Mouse (Mus musculus): ENCODE measurements around the gene Fam3c. TPM values are rescaled to one million over a fixed set of nuclear protein-coding genes. Genes with fewer than 3 reads are reported as not detected.

The Fam3c gene
- total and polyA plus RNA-seq, 3 experiments, result 28.2 to 396 (median 30.7) TPM

GRCm38 (mm10) chr6:22290790-22291189 is 65.3 kb downstream of the Fam3c start:
- H3K4me1 ChIP-seq (ENCODE audit: control insufficient read depth in 1 of 2, insufficient read depth in 2 of 2, low read length in 2 of 2), result no peaks in the 10 kb centered on the region
- DNase-seq (ENCODE audit: low read depth, low spot score), result no peak
- no peak for TF ChIP-seq CHD2 (IDR thresholded peaks at IDR 0.05; ENCODE audit: low read length)
- no peak for TF ChIP-seq EP300 (IDR thresholded peaks at IDR 0.05; ENCODE audit: low read depth in 1 of 2, low read length in 2 of 2)
- no peak for TF ChIP-seq MAFK (IDR thresholded peaks at IDR 0.05; ENCODE audit: borderline replicate concordance, low read depth, low read length)
- no peak for TF ChIP-seq CHD1 (IDR thresholded peaks at IDR 0.05; ENCODE audit: low read depth, low read length)
- no peaks in the 10 kb centered on the region for H3K9me3 ChIP-seq (replicated peaks; ENCODE audit: insufficient read depth, low read length)
- H3K27me3 ChIP-seq (ENCODE audit: control insufficient read depth in 1 of 2, insufficient read depth in 2 of 2, low read length in 2 of 2), result peaks cover 2% of the 10 kb centered on the region in 2 experiments; a peak in 2 of 4 replicates
- no peak overlapping the region for H3K27ac ChIP-seq (ENCODE audit: control insufficient read depth, low read depth, low read length)
- H3K79me2 ChIP-seq (ENCODE audit: control insufficient read depth, insufficient read depth, low read length, poor library complexity), result no peaks in the 10 kb centered on the region
- H3K36me3 ChIP-seq (ENCODE audit: control insufficient read depth in 1 of 2, insufficient read depth in 2 of 2, low read length in 2 of 2), result no peaks in the 10 kb centered on the region
- H3K9ac ChIP-seq (ENCODE audit: control insufficient read depth, low read depth, low read length, poor library complexity, severe bottlenecking), result no peak overlapping the region
- H3K4me3 ChIP-seq (ENCODE audit: control insufficient read depth in 1 of 2, insufficient read depth in 1 of 2, low read depth in 2 of 2, low read length in 2 of 2), result no peak overlapping the region

DNA sequence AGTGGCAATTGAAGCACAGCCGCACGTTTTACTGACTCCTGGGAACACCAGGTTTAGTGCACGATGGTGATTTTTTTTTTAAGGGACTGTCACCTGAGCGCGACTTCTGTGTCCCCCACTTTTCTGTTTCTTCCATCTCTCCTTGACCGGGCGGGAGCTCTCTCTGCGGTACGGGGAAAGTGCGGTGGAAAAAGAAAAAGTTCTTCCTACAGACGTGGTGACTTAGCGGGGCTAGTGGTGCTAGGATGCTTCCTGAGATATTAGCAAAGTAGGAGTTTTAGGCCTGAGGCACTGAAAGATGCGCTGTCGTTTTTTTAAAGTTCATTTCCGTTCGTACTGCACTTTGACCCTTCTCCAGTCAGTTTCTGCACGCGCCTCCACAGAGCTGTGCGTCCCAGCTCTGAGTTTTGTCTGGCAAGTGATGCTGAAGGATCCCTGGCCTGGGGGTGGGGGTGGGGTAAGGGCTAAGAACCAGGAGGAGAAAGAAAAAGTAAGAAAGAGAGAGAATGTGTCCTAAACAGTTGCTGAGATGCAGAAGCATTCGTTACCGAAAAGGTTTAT is 66.5 kb downstream of the Fam3c start:
- no peak for DNase-seq (ENCODE audit: low read depth, low spot score)
- no peak for TF ChIP-seq EP300 (IDR thresholded peaks at IDR 0.05; ENCODE audit: low read depth in 1 of 2, low read length in 2 of 2)
- TF ChIP-seq NELFE (IDR thresholded peaks at IDR 0.05; ENCODE audit: low read depth, low read length), result no peak
- TF ChIP-seq KAT2A (conservative IDR thresholded peaks at IDR 0.05; ENCODE audit: low read depth, low read length), result no peak
- TF ChIP-seq NRF1 (IDR thresholded peaks at IDR 0.05; ENCODE audit: insufficient read depth, low read depth, low read length, poor library complexity, severe bottlenecking), result no peak
- no peak for TF ChIP-seq POLR2AphosphoS2 (IDR thresholded peaks at IDR 0.05; ENCODE audit: low read length)
- H3K36me3 ChIP-seq (ENCODE audit: control insufficient read depth in 1 of 2, insufficient read depth in 2 of 2, low read length in 2 of 2), result no peaks in the 10 kb centered on the region
- H3K79me2 ChIP-seq (ENCODE audit: control insufficient read depth, insufficient read depth, low read length, poor library complexity), result no peaks in the 10 kb centered on the region
- no peak overlapping the region for H3K27ac ChIP-seq (ENCODE audit: control insufficient read depth, low read depth, low read length)
- no peak overlapping the region for H3K4me3 ChIP-seq (ENCODE audit: control insufficient read depth in 1 of 2, insufficient read depth in 1 of 2, low read depth in 2 of 2, low read length in 2 of 2)
- H3K4me1 ChIP-seq (ENCODE audit: control insufficient read depth in 1 of 2, insufficient read depth in 2 of 2, low read length in 2 of 2), result no peaks in the 10 kb centered on the region
- peaks cover 2% of the 10 kb centered on the region in 2 experiments; a peak in 2 of 4 replicates for H3K27me3 ChIP-seq (ENCODE audit: control insufficient read depth in 1 of 2, insufficient read depth in 2 of 2, low read length in 2 of 2)
- no peak overlapping the region for H3K9ac ChIP-seq (ENCODE audit: control insufficient read depth, low read depth, low read length, poor library complexity, severe bottlenecking)
- no peaks in the 10 kb centered on the region for H3K9me3 ChIP-seq (replicated peaks; ENCODE audit: insufficient read depth, low read length)

DNA sequence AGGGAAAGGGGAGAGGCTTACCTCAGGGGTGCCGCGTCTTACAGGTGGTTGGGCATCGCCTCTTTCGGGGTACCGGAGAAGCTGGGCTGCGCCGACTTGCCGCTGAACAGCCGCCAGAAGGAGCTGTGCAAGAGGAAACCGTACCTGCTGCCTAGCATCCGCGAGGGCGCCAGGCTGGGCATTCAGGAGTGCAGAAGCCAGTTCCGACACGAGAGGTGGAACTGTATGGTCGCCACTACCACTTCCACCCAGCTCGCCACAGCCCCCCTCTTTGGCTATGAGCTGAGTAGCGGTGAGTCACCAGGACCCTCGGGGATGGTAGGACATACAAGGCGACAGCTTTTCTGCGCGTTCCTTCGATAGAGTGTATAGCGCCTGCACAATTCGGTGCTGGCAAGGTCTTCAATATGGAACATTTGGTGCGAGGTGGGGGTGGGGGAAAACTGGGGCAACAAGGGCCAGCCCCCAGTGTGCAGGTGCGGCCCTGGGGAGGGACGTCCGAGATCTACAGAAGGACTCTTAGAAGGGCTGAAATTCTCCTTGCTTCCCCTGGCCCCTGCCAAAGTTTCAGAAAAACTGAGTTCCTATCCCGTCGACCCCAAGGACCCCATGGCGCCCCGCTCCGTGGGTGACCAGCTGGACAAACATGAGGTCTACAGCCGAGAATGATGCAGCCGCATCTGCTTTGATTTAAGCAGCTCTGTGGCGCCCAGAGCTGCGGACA is 67.1 kb downstream of the Fam3c start:
- H3K27ac ChIP-seq (ENCODE audit: control insufficient read depth, low read depth, low read length), result no peak overlapping the region
- H3K9ac ChIP-seq (ENCODE audit: control insufficient read depth, low read depth, low read length, poor library complexity, severe bottlenecking), result no peak overlapping the region
- H3K4me1 ChIP-seq (ENCODE audit: control insufficient read depth in 1 of 2, insufficient read depth in 2 of 2, low read length in 2 of 2), result no peaks in the 10 kb centered on the region
- TF ChIP-seq ETS1 (IDR thresholded peaks at IDR 0.05; ENCODE audit: low read depth, low read length) (no peak), ZNF384 (IDR thresholded peaks at IDR 0.05; ENCODE audit: low read depth, low read length) (no peak), MAFK (IDR thresholded peaks at IDR 0.05; ENCODE audit: borderline replicate concordance, low read depth, low read length) (no peak), RAD21 (IDR thresholded peaks at IDR 0.05; ENCODE audit: low read depth, low read length) (no peak), MAX (IDR thresholded peaks at IDR 0.05; ENCODE audit: low read length) (no peak), MAZ (IDR thresholded peaks at IDR 0.05; ENCODE audit: low read depth, low read length) (no peak)
- DNase-seq (ENCODE audit: low read depth, low spot score), result no peak
- no peaks in the 10 kb centered on the region for H3K36me3 ChIP-seq (ENCODE audit: control insufficient read depth in 1 of 2, insufficient read depth in 2 of 2, low read length in 2 of 2)
- H3K4me3 ChIP-seq (ENCODE audit: control insufficient read depth in 1 of 2, insufficient read depth in 1 of 2, low read depth in 2 of 2, low read length in 2 of 2), result no peak overlapping the region
- H3K79me2 ChIP-seq (ENCODE audit: control insufficient read depth, insufficient read depth, low read length, poor library complexity), result no peaks in the 10 kb centered on the region
- H3K27me3 ChIP-seq (ENCODE audit: control insufficient read depth in 1 of 2, insufficient read depth in 2 of 2, low read length in 2 of 2), result peaks cover 2% of the 10 kb centered on the region in 2 experiments; a peak in 2 of 4 replicates
- H3K9me3 ChIP-seq (replicated peaks; ENCODE audit: insufficient read depth, low read length), result no peaks in the 10 kb centered on the region

Data from MEL (cell line).